Mouse (Mus musculus): ENCODE data around the gene Ccdc89.

DNA sequence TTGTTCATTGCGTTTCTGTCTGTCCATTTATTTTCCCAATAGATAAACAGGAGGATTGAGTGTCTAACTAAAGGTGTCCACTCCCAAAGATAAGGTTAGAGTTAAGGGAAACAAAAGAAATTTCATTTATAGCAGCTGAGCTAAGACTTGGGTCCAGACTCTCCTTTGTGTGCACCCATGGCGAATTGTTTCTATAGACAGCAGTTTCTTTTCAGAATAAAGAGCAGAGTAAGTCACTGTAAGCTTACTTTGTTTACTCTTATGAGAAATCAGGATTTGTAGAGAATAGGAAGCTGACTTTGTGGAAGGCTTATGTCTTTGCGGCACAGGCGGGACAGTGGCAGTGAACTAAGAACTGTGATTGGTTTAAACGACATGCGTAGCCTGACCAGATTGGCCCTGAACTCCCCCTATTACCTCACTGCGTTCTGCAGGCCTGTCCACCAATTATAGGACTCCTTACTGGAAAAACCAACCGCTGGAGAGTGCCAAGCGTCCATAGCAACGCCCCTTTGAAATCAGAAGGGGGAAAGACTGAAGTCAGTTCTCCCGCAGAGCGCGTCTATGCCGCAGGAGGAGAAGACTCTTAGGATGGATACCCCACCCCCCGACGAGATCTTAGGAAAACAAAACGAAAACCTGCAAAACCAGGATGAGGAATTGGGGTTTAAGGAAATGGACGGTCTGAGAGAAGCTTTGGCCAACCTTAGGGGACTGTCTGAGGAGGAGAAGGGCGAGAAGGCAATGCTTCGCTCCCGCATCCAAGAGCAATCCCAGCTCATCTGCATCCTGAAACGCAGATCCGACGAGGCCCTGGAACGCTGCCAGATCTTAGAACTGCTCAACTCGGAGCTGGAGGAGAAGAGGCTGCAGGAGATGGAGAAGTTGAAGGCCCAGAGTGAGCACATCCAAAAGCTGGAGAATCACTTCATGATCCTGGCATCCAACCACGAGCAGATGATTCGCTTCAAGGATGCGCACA is at the start of gene Ccdc89:
- TF ChIP-seq POLR2A (IDR thresholded peaks at IDR 0.05; ENCODE audit: borderline replicate concordance, extremely low read depth, low read depth, low read length) = no peak
- no peak for TF ChIP-seq CTCF (IDR thresholded peaks at IDR 0.05; ENCODE audit: insufficient read depth, low read length)
